Mouse (Mus musculus): ENCODE measurements at regions not wholly inside any gene's neighbourhood (a gene's known extent, or its start where the extent isn't known, plus 50 kb on each side); places are given as distances from the start of the nearest gene placed in this dataset.

GRCm38 (mm10) chr3:37975194-37975756 is 251.0 kb upstream of the Gm5148 start:
- peak; percentile 16 for DNase-seq (ENCODE audit: low spot score)

DNA sequence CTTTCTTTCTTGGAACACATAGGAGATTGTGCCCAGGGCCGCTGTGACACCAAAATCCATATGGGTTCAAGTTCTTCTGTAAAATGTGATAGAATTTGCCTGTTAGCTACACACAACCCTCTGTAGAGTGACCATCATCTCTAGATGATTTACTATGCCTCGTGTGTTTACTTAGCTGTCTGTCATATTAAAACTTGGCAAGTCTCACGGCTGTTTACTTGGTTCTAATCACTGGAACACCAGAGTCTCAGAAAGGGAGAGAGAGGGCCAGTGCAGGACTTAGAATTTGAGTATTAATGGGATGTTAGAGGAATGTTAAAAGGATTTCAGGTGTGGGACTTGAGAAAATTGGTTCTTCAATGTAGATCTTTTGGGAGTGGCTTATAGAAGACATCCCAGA is 248.6 kb upstream of the Gm5148 start:
- no peak for DNase-seq (ENCODE audit: low spot score)

- no peak for DNase-seq (ENCODE audit: low spot score)
Measured at GRCm38 (mm10) chr3:37971240-37971639, 246.9 kb upstream of the Gm5148 start.

GRCm38 (mm10) chr3:37968654-37969053 is 244.4 kb upstream of the Gm5148 start:
- DNase-seq (ENCODE audit: low spot score) = no peak

DNA sequence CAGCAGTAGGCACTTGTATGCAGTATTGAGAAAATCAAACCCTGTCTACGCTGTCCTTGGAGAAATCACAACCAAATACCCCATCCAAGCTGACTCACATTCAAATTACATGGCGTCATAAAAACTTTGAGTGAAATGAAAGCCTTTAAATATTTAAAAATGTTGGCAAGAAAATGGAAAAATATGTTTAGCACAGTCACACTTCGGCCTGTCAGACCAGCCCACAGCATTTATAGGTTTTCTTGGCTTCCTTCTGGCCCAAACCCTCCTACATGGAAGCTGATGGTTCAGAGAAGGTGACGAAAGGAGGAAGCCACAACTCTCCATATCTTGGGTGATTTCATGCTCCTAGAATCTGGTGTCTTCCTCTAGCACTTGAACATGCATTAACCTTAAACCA is 240.9 kb upstream of the Gm5148 start:
- DNase-seq (ENCODE audit: low spot score) = no peak

GRCm38 (mm10) chr3:37964083-37964482 is 239.8 kb upstream of the Gm5148 start:
- no peak for DNase-seq (ENCODE audit: low spot score)

- no peak for DNase-seq (ENCODE audit: low spot score)
Measured at GRCm38 (mm10) chr3:37962811-37963210, 238.5 kb upstream of the Gm5148 start.

DNA sequence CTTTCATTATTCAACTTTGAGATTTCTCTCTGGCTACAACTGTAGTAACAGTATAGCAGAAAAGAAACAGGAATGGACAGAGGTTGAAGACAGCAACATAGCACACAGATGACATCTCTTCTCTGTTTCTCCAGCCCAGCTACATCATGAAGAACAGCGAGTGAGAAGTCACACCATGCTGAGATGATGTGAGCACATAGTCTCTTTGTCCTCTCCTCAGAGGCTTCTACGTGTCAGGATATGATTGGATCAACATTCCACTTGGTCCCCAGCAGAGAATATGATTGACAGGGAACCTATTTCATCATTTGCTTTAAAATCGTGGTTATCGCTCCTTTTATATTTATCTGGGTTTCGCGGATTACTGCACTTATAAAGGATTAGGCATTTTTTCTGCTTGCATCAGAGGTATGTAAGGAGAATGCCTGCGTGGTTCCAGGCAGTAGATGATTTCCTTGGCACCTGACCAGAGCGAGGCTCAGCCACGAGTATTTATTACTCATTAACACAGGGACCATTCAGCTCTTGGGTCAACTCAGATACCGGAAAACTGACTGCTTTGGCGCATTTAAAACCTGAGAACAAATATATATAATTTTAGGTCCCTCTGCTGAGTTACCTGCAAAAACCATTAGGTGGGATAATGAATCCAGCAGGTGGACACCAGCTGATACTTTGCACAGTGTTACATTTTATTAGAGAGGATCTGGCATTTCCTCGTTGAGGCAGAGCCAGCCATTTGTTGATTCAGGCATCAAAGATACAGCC is 237.9 kb upstream of the Gm5148 start:
- no peak for DNase-seq (ENCODE audit: low spot score)

DNA sequence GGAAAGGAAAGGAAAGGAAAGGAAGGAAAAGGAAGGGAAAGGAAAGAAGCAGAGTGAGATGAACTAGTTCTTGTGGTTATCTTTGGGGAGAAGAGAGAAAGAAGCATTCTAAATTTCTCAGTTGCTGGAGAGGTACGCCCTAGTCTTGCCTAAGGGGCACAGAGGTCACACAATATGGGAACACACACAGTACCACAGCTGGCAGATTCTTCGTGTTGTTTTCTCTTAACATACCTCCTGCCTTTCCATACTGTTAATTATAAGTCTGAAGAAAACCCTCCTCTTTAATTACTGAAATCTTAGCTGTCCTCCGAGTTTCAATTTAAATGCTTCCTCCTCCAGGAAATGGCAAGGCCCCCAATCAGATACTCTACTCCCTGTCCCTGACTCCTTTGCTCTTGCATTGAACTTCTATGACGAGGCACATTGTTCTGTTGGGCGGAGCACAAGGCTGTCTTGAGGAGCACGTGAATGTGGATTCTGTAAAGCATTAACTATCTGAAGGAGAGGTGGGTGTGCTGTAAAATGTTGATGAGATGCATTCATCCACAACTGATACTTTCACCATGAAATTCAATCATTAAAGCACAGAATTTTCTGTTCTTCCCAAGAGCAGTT is 234.2 kb upstream of the Gm5148 start:
- no peak for DNase-seq (ENCODE audit: low spot score)

DNA sequence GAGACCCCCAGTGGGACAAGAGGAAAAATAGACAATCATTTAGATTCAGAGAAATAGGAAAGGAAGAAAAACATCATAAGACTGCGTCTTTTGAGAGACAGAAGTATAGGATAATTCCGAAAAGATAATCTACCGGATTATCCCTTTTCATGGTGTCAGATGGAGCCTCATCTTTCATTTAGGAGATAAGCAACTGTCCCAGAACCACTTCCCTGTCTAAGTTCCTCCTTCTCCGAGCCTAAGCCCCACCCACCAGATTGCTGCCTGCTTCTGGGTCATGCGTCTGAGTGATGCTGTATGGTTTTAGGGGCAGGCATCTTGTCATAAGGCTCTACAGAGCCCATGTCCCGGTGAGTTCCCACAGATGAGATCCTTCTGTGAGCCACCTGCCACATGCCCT is 232.3 kb upstream of the Gm5148 start:
- DNase-seq (ENCODE audit: low spot score) = no peak

DNA sequence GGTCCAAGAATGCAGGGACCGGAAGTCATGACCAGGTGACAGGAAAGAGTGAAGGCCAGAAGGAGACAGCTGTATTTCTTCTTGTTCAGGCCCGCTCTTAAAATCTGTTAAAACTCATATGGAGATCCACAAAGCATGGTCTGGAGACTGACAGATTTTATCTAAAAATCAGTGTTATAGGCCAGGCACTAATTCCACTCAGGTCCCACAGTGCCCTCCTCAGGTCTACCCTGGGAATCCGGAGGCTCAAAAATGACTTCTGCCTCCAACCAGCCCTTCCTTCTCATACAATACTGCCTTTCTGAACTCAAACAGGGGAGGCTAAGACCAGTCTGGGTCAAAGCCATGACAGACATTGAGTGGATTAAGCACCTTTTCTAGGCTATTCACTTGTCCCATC is 228.6 kb upstream of the Gm5148 start:
- DNase-seq (ENCODE audit: low spot score) = peak; percentile 52

- DNase-seq (ENCODE audit: low spot score) = no peak
Measured at GRCm38 (mm10) chr3:37952251-37952650, 228.0 kb upstream of the Gm5148 start.

DNA sequence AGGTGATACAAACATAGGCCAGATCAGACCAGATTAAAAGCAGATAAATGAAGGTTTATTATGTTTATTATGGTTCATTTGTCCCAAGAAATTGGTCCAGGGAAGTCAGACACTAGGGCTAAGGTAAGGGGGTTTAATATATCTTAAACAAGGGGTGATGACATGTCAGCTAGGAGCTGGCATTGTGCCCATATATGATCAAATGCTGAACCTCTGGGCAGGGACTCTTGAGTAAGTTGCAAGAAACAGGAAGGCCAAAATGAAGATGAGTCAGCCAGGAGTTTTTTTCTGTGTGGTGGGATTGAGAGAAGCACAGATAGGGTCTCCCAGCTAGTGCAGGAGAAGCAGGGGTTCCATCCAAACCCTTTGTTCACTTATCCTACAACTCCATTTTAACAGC is 219.4 kb upstream of the Gm5148 start:
- DNase-seq (ENCODE audit: low spot score) = no peak

DNA sequence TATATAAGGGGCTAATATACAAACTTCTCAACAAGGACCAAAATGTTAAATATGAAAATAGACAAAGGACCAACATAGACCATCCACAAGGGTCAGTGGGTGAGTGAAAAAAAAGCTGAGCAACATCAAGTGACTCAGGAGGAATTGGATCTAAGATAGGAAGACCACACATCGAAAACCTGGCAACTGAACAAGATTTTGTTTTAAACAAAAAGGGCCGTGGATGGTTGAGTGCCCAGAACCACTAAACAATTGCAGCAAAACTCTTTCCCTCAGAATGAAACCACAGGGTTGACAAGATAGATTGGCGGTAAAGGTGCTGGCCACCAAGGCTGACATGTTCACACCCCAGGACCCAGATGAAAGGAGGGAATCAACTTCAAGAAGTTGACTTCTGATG is 215.7 kb upstream of the Gm5148 start:
- no peak for DNase-seq (ENCODE audit: low spot score)

DNA sequence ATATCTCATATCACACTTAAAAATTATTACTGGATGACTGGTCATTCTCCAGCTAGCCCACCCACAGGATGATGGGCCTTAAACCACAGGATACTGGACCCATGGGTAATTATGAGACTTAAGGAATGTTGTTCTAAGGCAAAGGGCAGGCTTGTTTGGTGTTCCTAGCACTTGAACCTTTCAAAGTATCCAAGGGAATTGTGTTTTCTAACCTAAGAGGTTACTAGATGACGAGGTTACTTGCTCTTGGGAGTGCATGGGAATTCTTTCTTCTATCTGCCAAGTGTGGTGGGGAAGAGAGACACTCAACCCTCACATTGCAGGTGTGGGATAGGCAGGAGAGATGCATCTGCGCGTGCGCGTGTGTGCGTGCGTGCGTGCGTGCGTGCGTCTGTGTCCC is 214.6 kb upstream of the Gm5148 start:
- no peak for DNase-seq (ENCODE audit: low spot score)

GRCm38 (mm10) chr3:37938284-37938596 is 213.9 kb upstream of the Gm5148 start:
- DNase-seq (ENCODE audit: low spot score) = no peak

- DNase-seq (ENCODE audit: low spot score) = no peak
Measured at GRCm38 (mm10) chr3:37937381-37938283, 213.3 kb upstream of the Gm5148 start.

- no peak for DNase-seq (ENCODE audit: low spot score)
Measured at GRCm38 (mm10) chr3:37936251-37936931, 212.1 kb upstream of the Gm5148 start.

GRCm38 (mm10) chr3:37934905-37935708 is 210.8 kb upstream of the Gm5148 start:
- DNase-seq (ENCODE audit: low spot score) = peak; percentile 80

DNA sequence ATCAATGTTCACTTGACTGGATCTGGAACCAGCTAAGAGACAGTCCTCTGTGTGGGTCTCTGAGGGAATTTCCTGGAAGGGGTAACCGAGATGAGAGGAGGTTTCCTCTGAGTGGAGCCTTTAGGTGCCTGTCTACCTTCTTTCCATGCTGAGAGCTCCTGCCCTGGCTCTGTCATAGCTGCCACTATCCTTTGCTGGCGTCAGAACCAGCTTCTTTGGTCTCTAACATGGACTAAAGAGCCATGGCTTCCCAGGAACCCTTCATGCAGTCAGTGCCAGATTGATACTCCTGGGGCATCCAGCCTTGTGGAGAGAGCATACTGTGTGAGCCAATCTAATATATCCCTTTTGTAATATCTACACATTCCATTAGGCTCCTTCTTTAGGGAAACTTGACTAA is 209.9 kb upstream of the Gm5148 start:
- no peak for DNase-seq (ENCODE audit: low spot score)

DNA sequence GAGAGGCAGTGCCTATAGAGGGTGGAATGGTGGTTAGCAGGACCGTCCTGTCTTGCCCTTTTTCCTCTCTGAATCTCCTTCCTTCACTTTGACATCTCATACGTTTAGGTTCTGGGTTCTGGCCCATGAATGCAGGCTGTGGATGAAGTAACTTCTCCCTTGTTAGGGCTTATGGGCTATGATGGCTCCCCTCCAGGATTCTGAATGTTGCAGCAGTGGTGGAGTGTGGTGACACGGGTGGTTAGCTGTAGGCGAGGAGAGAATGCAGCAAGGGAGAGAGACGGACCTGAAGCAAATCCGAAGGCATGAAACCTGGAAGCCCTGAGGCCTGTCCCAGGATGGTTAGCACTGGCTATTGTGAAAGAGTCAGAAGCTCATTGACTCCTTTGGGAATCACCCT is 204.4 kb upstream of the Gm5148 start:
- DNase-seq (ENCODE audit: low spot score) = no peak

Measured in embryo, embryonic 10.5 days (tissue).